Mouse (Mus musculus) C2C12 (cell line): ENCODE measurements around the gene Tas2r135.

Experiments
- CEBPB ChIP-seq: IDR thresholded peaks from one replicate; pipeline ENCODE4 v1.6.1; 2011; ENCODE audit warnings: low read depth, mild to moderate bottlenecking, control low read depth, moderate library complexity
- CTCF ChIP-seq: IDR thresholded peaks from one replicate; pipeline ENCODE4 v1.5.1; 2011; ENCODE audit not compliant: control insufficient read depth, insufficient read depth, insufficient read length

GRCm38 (mm10) chr6:42377280-42377679, 28.0 kb upstream of the Tas2r135 start:
- TF ChIP-seq CEBPB (no peak), CTCF (no peak)
